Mouse (Mus musculus) hindbrain, embryonic 13.5 days (tissue): Measurements from ENCODE around the gene Abcg3. TPM values are rescaled to one million over a fixed set of nuclear protein-coding genes. Genes with fewer than 3 reads are reported as not detected.
"Not testable (repeated sequence)": the region's sequence is repeated elsewhere in the genome, so short reads cannot be mapped to it uniquely, and the experiment has no call there.

Source experiments
- ATAC-seq: fragments of 200-750 bp; cut with Nextera tagmentation; 2 replicates; pipeline ENCODE4 v1.8.0; 2017; ENCODE audit warnings: moderate TSS enrichment; ENCODE audit not compliant: low FRiP score
- H3K27ac ChIP-seq: fragments of 300-500 bp; sonication (generic); 2 replicates; pipeline ENCODE4 v1.5.1; 2015; ENCODE audit warnings: inconsistent platforms, mild to moderate bottlenecking, moderate library complexity
- H3K27me3 ChIP-seq: fragments of 300-500 bp; sonication (generic); 2 replicates; pipeline ENCODE4 v1.6.1; 2015; ENCODE audit warnings: mild to moderate bottlenecking, inconsistent platforms
- H3K36me3 ChIP-seq: fragments of 300-500 bp; sonication (generic); 2 replicates; pipeline ENCODE4 v1.6.1; 2015; ENCODE audit warnings: mild to moderate bottlenecking, inconsistent platforms
- H3K4me1 ChIP-seq: fragments of 300-500 bp; sonication (generic); replicated peaks from 2 replicates; pipeline ENCODE4 v1.6.1; 2015; ENCODE audit warnings: inconsistent platforms
- H3K4me2 ChIP-seq: fragments of 300-500 bp; sonication (generic); 2 replicates; pipeline ENCODE4 v1.6.1; 2015; ENCODE audit warnings: inconsistent platforms, mild to moderate bottlenecking, moderate library complexity
- H3K4me3 ChIP-seq: fragments of 300-500 bp; sonication (generic); 2 replicates; pipeline ENCODE4 v1.5.1; 2015; ENCODE audit warnings: mild to moderate bottlenecking, inconsistent platforms
- H3K9ac ChIP-seq: fragments of 300-500 bp; sonication (generic); 2 replicates; pipeline ENCODE4 v1.6.1; 2015; ENCODE audit warnings: mild to moderate bottlenecking, inconsistent platforms
- H3K9me3 ChIP-seq: fragments of 300-500 bp; sonication (generic); 2 replicates; pipeline ENCODE4 v1.6.1; 2016; ENCODE audit warnings: inconsistent platforms
- WGBS: fragments of 180-500 bp; shearing (Covaris S2); methylation state at CpG from one replicate; pipeline ENCODE4 v1.1.7; 2015; 5-methylcytosine and 5-hydroxymethylcytosine counted together
- polyA plus RNA-seq: library from polyadenylated mRNA; unstranded; fragments of >200 nt; fragmentation: Nextera tagmentation; extraction: Ambion mirVana; gene quantifications from 2 replicates; pipeline ENCODE4 v1.2.1, GENCODE M21; 2015

The Abcg3 gene
- 0.40 and 0.56 TPM in 2 replicates for polyA plus RNA-seq

GRCm38 (mm10) chr5:104982535-104982934, at the start of gene Abcg3:
Gene Abcg3, minus strand, starts transcription at chr5:104982718.
- Histone ChIP-seq H3K27ac (no peak within 1 kb of the TSS), H3K4me2 (no peak within 1 kb of the TSS), H3K36me3 (no peaks in the 10 kb centered on the region), H3K9ac (no peak within 1 kb of the TSS), H3K4me1 (no peaks in the 10 kb centered on the region), H3K27me3 (no peaks in the 10 kb centered on the region), H3K4me3 (no peak within 1 kb of the TSS), H3K9me3 (no peaks in the 10 kb centered on the region)
- WGBS = 39% methylated on average over 12 of the region's 12 CpGs
- ATAC-seq = no peak

DNA sequence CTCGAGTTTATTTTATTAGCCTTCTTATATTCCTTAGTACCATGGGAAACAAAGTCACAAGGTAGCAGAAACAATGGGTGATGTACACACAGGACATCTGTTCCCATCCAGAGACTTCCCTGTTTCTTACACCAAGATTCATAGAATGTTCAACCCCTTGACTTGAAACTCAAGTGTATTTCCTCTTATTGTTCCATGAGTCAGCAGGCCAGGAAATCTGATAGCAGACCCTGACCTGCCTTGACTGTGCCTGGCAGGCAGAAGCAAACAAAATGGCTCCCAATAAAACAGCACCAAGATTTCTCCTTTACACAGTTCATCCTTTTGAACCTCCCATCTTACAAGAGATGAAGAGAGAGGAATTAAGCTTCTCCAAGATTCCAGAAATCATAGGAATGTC, 30.0 kb upstream of the Abcg3 start:
- Histone ChIP-seq H3K9ac (no peak overlapping the region), H3K9me3 (0 out of 2 replicates have a peak, but pooled peaks cover 11% of the 10 kb centered on the region)
- 81% methylated on average over 1 of the region's 1 CpGs for WGBS

GRCm38 (mm10) chr5:105011570-105011969, 29.1 kb upstream of the Abcg3 start:
- ATAC-seq = no peak
- Histone ChIP-seq H3K4me1 (no peaks in the 10 kb centered on the region), H3K9me3 (0 out of 2 replicates have a peak, but pooled peaks cover 3% of the 10 kb centered on the region), H3K4me3 (no peak overlapping the region), H3K27ac (no peak overlapping the region), H3K9ac (no peak overlapping the region), H3K27me3 (no peaks in the 10 kb centered on the region), H3K4me2 (no peak overlapping the region), H3K36me3 (no peaks in the 10 kb centered on the region)
- 93% methylated on average over 4 of the region's 4 CpGs for WGBS

More for the DNA sequence above, 30.0 kb upstream of the Abcg3 start:
- no peaks in the 10 kb centered on the region for H3K4me1 ChIP-seq
- H3K27me3 ChIP-seq = no peaks in the 10 kb centered on the region
- ATAC-seq = no peak
- H3K27ac ChIP-seq = no peak overlapping the region
- no peak overlapping the region for H3K4me2 ChIP-seq
- no peak overlapping the region for H3K4me3 ChIP-seq
- no peaks in the 10 kb centered on the region for H3K36me3 ChIP-seq

DNA sequence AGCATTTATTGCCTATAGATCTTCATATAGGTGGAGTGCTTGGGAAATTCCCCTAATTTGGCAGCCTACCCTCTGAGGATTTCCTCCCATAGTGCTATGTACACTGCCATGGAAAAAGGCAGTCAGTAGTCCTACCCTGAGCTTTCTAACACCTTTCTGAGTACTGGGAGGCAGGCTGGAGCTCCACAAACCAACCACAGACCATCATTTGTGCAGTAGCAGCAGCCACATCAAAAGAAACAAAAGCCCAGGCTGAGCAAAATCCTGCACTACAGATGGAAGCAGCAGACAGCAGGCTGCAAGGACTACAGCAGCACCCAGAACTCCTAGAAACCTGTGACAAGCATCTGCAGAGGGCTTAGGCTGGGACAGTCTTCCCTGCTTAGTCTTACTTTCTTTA, 27.9 kb upstream of the Abcg3 start:
- Histone ChIP-seq H3K27me3 (no peaks in the 10 kb centered on the region), H3K9ac (no peak overlapping the region), H3K27ac (no peak overlapping the region), H3K4me1 (no peaks in the 10 kb centered on the region), H3K4me2 (no peak overlapping the region), H3K9me3 (no peaks in the 10 kb centered on the region), H3K4me3 (no peak overlapping the region), H3K36me3 (no peaks in the 10 kb centered on the region)
- ATAC-seq = no peak

DNA sequence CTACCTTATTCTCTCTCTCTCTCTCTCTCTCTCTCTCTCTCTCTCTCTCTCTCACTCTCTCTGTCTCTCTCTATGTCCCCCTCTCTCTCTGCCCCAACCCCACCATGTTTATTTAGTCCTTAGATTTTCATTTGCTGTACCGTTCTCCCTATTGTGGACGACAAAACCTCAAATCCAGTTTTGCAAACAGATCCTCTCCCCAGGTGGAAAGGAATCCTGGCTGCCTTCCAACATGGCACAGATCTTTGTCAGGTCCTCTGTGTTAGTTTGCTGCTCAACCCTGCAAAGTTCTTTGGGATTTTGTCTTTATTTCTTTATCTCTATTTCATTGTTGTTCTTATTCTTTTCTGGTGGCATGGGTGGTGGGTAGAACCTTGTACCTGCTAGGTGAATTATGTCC, 6.9 kb upstream of the Abcg3 start:
- Histone ChIP-seq H3K4me3 (no peak overlapping the region), H3K36me3 (no peaks in the 10 kb centered on the region), H3K27me3 (no peaks in the 10 kb centered on the region), H3K4me1 (no peaks in the 10 kb centered on the region), H3K4me2 (no peak overlapping the region), H3K9ac (no peak overlapping the region), H3K9me3 (no peaks in the 10 kb centered on the region), H3K27ac (no peak overlapping the region)
- no peak for ATAC-seq
- 86% methylated on average over 2 of the region's 2 CpGs for WGBS

GRCm38 (mm10) chr5:104988000-104988399, 5.5 kb upstream of the Abcg3 start:
- no peak overlapping the region for H3K27ac ChIP-seq
- ATAC-seq = no peak
- no peaks in the 10 kb centered on the region for H3K4me1 ChIP-seq
- no peak overlapping the region for H3K4me2 ChIP-seq
- no peak overlapping the region for H3K4me3 ChIP-seq
- 72% methylated on average over 2 of the region's 2 CpGs for WGBS
- H3K36me3 ChIP-seq = no peaks in the 10 kb centered on the region
- no peaks in the 10 kb centered on the region for H3K27me3 ChIP-seq
- H3K9ac ChIP-seq = no peak overlapping the region
- no peaks in the 10 kb centered on the region for H3K9me3 ChIP-seq

DNA sequence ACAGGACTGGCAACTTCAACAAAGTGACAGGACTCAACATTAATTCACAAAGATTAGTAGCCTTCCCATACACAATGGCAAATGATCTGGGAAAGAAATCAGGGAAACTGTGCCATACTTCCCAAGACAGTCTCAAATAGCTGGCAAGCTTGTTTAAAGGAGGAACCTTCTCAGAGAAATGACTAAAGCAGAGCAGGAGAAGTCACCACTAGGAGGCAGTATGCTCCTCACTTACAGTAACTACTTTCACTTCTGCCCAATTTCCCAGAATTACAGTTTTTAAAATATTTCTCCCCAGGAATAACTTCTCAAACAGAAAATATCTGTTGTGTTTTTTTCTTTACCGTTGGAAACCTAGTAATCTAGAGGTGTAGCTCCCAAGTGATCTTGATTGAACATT, 4.2 kb upstream of the Abcg3 start:
- Histone ChIP-seq H3K4me3 (no peak overlapping the region), H3K9me3 (no peaks in the 10 kb centered on the region), H3K36me3 (no peaks in the 10 kb centered on the region), H3K9ac (no peak overlapping the region), H3K27me3 (no peaks in the 10 kb centered on the region), H3K4me2 (no peak overlapping the region), H3K27ac (no peak overlapping the region), H3K4me1 (no peaks in the 10 kb centered on the region)
- 51% methylated on average over 1 of the region's 1 CpGs for WGBS
- no peak for ATAC-seq

- H3K9ac ChIP-seq = no peak overlapping the region
- no peaks in the 10 kb centered on the region for H3K4me1 ChIP-seq
- H3K36me3 ChIP-seq = no peaks in the 10 kb centered on the region
- no peak for ATAC-seq
- no peaks in the 10 kb centered on the region for H3K9me3 ChIP-seq
- no peak overlapping the region for H3K27ac ChIP-seq
- H3K27me3 ChIP-seq = no peaks in the 10 kb centered on the region
- no peak overlapping the region for H3K4me2 ChIP-seq
- WGBS = 66% methylated on average over 2 of the region's 2 CpGs
- no peak overlapping the region for H3K4me3 ChIP-seq
Measured at GRCm38 (mm10) chr5:104979040-104979513, 3.4 kb downstream of the Abcg3 start.

DNA sequence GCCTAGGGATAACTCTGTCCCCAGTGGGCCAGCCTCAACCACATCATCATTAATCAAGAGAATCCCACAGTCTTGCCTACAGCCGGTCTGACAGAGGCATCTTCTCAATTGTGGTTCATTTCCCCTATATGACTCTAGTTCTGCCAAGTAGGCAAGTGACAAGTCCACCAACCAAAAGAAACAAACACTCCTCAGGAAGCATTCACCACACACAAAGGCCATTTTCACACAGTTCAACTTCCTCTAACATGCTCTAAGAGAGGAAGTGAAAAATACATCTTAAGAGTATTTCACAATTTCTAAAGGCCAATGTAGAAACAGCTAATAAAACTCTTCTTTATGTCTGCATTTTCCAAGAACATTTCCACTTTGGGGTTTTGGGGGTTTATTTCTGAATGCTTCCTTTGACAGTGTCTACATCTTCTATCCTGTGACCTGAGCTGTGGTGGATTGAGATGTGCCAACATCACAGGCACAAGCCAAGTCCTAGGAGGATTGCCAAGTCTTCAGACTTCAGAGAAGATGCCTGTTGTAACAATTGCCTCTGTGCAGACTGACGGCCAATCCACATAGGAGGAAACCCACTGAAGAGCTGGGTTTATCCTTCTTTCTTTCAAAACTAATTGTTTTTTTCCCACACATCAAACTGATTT, 24.3 kb downstream of the Abcg3 start:
- Histone ChIP-seq H3K4me1 (no peaks in the 10 kb centered on the region), H3K36me3 (no peaks in the 10 kb centered on the region), H3K9ac (no peak overlapping the region), H3K4me2 (no peak overlapping the region), H3K27me3 (no peaks in the 10 kb centered on the region), H3K9me3 (no peaks in the 10 kb centered on the region), H3K27ac (no peak overlapping the region), H3K4me3 (no peak overlapping the region)
- no peak for ATAC-seq
- 87% methylated on average over 2 of the region's 2 CpGs for WGBS

- Histone ChIP-seq H3K27me3 (no peaks in the 10 kb centered on the region), H3K27ac (no peak overlapping the region), H3K4me2 (no peak overlapping the region), H3K36me3 (no peaks in the 10 kb centered on the region), H3K9me3 (no peaks in the 10 kb centered on the region), H3K4me3 (no peak overlapping the region), H3K4me1 (no peaks in the 10 kb centered on the region), H3K9ac (no peak overlapping the region)
- ATAC-seq = no peak
- WGBS = 90% methylated on average over 3 of the region's 3 CpGs
Measured at GRCm38 (mm10) chr5:104955208-104955607, 27.3 kb downstream of the Abcg3 start.

GRCm38 (mm10) chr5:104946951-104947350, 35.6 kb downstream of the Abcg3 start:
- ATAC-seq = no peak
- WGBS = 88% methylated on average over 1 of the region's 1 CpGs
- Histone ChIP-seq H3K27me3 (no peaks in the 10 kb centered on the region), H3K9me3 (no peaks in the 10 kb centered on the region; the same call in 1 of the 2 replicates), H3K4me3 (no peak overlapping the region), H3K36me3 (no peaks in the 10 kb centered on the region), H3K27ac (no peak overlapping the region), H3K4me2 (no peak overlapping the region), H3K9ac (no peak overlapping the region), H3K4me1 (no peaks in the 10 kb centered on the region)

- WGBS = 91% methylated on average over 7 of the region's 7 CpGs
- no peaks in the 10 kb centered on the region for H3K4me1 ChIP-seq
- H3K4me2 ChIP-seq = no peak overlapping the region
- ATAC-seq = no peak
- H3K9me3 ChIP-seq = 0 out of 2 replicates have a peak, but pooled peaks cover 4% of the 10 kb centered on the region
- no peaks in the 10 kb centered on the region for H3K27me3 ChIP-seq
- H3K27ac ChIP-seq = no peak overlapping the region
- no peak overlapping the region for H3K9ac ChIP-seq
- no peak overlapping the region for H3K4me3 ChIP-seq
- no peaks in the 10 kb centered on the region for H3K36me3 ChIP-seq
Measured at GRCm38 (mm10) chr5:104934148-104934547, 48.4 kb downstream of the Abcg3 start.

DNA sequence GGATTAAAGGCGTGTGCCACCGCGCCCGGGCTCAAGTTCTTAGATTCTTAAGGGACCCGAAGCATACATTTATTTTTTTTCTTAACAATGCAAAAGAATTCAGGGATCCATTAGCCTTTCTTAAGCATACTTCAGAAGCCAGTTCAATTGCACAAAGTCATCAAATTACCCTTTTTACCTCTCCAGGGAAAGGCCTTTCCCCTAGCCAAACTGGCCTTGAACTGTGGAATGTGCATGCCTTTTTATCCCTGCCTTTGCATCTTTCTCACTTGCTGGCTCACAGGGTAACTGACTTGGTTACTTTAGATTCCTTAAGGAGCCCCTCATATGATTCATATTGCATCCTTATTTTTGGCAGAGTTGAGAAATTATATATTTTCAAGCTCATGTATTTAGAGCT, 76.0 kb downstream of the Abcg3 start:
- not testable (repeated sequence) for ATAC-seq, H3K4me2 ChIP-seq, H3K9me3 ChIP-seq, H3K36me3 ChIP-seq, H3K4me1 ChIP-seq, H3K9ac ChIP-seq, H3K4me3 ChIP-seq, H3K27ac ChIP-seq, H3K27me3 ChIP-seq
- 87% methylated on average over 5 of the region's 5 CpGs for WGBS
